Mouse (Mus musculus) small intestine, adult 2 months (tissue): Measurements from ENCODE around the gene Slc11a2.

ENCODE experiments used
- CTCF ChIP-seq: fragments of 200-500 bp; IDR thresholded peaks from 2 replicates; pipeline ENCODE4 v1.5.1; 2012; ENCODE audit warnings: low read depth, mild to moderate bottlenecking, control low read depth, inconsistent platforms, low read length, moderate library complexity, mixed read lengths; ENCODE audit not compliant: insufficient replicate concordance, insufficient read length; ENCODE audit errors: extremely low read depth
- POLR2A ChIP-seq: fragments of 200-500 bp; IDR thresholded peaks from 2 replicates; pipeline ENCODE4 v1.6.1; 2012; ENCODE audit warnings: low read depth, mild to moderate bottlenecking, control low read depth, inconsistent platforms, low read length, moderate library complexity

GRCm38 (mm10) chr15:100429959-100430565 is 5.2 kb upstream of the Slc11a2 start:
- TF ChIP-seq POLR2A = no peak
- no peak for TF ChIP-seq CTCF
